Mouse (Mus musculus): ENCODE data around the gene Slc44a5.

DNA sequence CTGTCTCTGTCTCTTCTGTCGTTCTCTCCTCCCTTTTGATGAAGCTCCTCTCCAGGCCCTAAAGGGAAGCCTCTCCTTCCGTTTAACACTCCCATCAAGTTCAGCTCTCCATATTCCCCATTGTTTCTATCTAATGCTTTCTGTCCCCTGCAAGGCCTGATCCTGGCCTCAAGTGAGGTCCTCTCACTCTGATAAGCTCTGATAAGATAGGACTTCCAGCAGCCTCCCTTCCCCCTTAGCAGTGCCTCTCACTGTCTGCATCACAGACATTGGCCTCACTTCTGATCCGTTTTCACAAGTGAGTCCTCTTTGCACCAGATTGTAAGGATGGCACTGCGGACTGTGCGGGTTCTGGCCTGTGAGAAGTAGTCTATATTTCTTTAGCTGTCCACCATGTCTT, 85.0 kb downstream of the Slc44a5 start:
- TF ChIP-seq POLR2A (IDR thresholded peaks at IDR 0.05; ENCODE audit: low read depth, low read length), result no peak
- no peak for TF ChIP-seq CTCF (IDR thresholded peaks at IDR 0.05; ENCODE audit: extremely low read depth, insufficient read depth, insufficient read length, insufficient replicate concordance)

All from spleen, adult 2 months (tissue).